Mouse (Mus musculus): ENCODE measurements at regions not wholly inside any gene's neighbourhood (a gene's known extent, or its start where the extent isn't known, plus 50 kb on each side); places are given as distances from the start of the nearest gene placed in this dataset.

DNA sequence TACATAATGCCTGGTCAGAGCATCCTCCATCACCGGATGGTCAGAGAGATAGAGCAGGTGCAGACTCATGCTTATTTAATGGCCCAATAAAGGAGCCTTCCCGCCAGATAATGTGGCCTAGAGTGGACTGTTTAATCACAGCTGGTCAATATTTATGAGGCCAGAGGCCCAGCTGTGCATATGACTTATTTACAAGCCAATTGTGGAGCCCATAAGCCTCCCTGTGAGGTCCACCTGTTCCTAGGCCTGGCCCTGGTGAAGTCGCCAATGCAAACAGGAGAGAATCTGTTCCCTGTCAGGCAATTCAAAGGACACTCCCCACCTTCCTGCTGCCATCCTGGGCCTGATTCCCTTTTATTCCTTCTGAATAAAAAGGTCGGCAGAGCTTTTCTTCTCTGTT lies 155.4 kb upstream of the Prok2 start:
- in situ Hi-C loops (cut with MboI; ENCODE audit: low sequenced_read_pairs in 2 of 2, unreplicated experiment in 2 of 2), result no loop called here

DNA sequence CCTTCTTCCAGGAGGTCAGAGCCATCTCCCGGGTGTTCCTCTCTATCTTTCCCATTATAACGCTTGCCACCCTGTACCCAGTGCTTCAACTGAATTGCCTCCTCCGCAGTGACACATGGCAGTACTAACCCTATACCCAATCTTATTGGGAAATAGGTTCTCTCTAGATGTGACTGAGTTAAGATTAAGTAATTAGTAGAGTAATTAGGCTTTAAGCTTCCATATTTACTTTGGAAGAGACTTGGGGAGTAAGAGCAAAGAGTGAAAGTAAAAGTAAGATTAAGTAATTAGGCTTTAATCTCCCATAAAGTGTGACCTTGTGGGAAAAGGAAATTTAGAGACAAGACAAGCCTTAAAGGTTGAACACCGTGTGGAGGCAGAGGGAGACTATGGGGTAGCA lies 148.7 kb upstream of the Prok2 start:
- in situ Hi-C loops (cut with MboI; ENCODE audit: low sequenced_read_pairs in 2 of 2, unreplicated experiment in 2 of 2), result no loop called here
- Histone ChIP-seq H3K27ac (ENCODE audit: insufficient read depth, low read depth, low read length, poor library complexity, severe bottlenecking) (no peak overlapping the region), H3K4me1 (ENCODE audit: control insufficient read depth in 2 of 2, insufficient read depth in 2 of 2, low read length in 2 of 2, poor library complexity in 1 of 2) (no peaks in the 10 kb centered on the region), H3K36me3 (ENCODE audit: control insufficient read depth, insufficient read depth, low read length, poor library complexity, severe bottlenecking) (no peaks in the 10 kb centered on the region), H3K9me3 (ENCODE audit: control insufficient read depth, insufficient read depth, low read depth, low read length) (no peaks in the 10 kb centered on the region), H3K4me3 (ENCODE audit: insufficient read depth in 1 of 2, low read depth in 1 of 2, low read length in 2 of 2, poor library complexity in 1 of 2, severe bottlenecking in 1 of 2) (no peak overlapping the region), H3K9ac (ENCODE audit: insufficient read depth, low read depth, low read length, poor library complexity, severe bottlenecking) (no peak overlapping the region)
- TF ChIP-seq HCFC1 (IDR thresholded peaks at IDR 0.05; ENCODE audit: borderline replicate concordance, insufficient read depth, low read length) (no peak), ZC3H11A (IDR thresholded peaks at IDR 0.05; ENCODE audit: borderline replicate concordance, low read depth, low read length) (no peak), MAFK (IDR thresholded peaks at IDR 0.05; ENCODE audit: insufficient read depth, low read depth, low read length) (no peak), ZNF384 (IDR thresholded peaks at IDR 0.05; ENCODE audit: low read depth, low read length) (no peak), CHD2 (IDR thresholded peaks at IDR 0.05; ENCODE audit: low read depth, low read length) (no peak)
- DNase-seq (ENCODE audit: low read depth, low spot score), result no peak

More for the DNA sequence above, 155.4 kb upstream of the Prok2 start:
- H3K4me3 ChIP-seq (ENCODE audit: insufficient read depth in 1 of 2, low read depth in 1 of 2, low read length in 2 of 2, poor library complexity in 1 of 2, severe bottlenecking in 1 of 2), result no peak overlapping the region
- no peak overlapping the region for H3K27ac ChIP-seq (ENCODE audit: insufficient read depth, low read depth, low read length, poor library complexity, severe bottlenecking)
- H3K36me3 ChIP-seq (ENCODE audit: control insufficient read depth, insufficient read depth, low read length, poor library complexity, severe bottlenecking), result no peaks in the 10 kb centered on the region
- TF ChIP-seq ZNF384 (IDR thresholded peaks at IDR 0.05; ENCODE audit: low read depth, low read length), result no peak
- no peak for TF ChIP-seq HCFC1 (IDR thresholded peaks at IDR 0.05; ENCODE audit: borderline replicate concordance, insufficient read depth, low read length)
- no peak for TF ChIP-seq CHD2 (IDR thresholded peaks at IDR 0.05; ENCODE audit: low read depth, low read length)
- no peak for TF ChIP-seq ZC3H11A (IDR thresholded peaks at IDR 0.05; ENCODE audit: borderline replicate concordance, low read depth, low read length)
- no peak for DNase-seq (ENCODE audit: low read depth, low spot score)
- no peaks in the 10 kb centered on the region for H3K9me3 ChIP-seq (ENCODE audit: control insufficient read depth, insufficient read depth, low read depth, low read length)
- H3K4me1 ChIP-seq (ENCODE audit: control insufficient read depth in 2 of 2, insufficient read depth in 2 of 2, low read length in 2 of 2, poor library complexity in 1 of 2), result no peaks in the 10 kb centered on the region
- no peak overlapping the region for H3K9ac ChIP-seq (ENCODE audit: insufficient read depth, low read depth, low read length, poor library complexity, severe bottlenecking)

DNA sequence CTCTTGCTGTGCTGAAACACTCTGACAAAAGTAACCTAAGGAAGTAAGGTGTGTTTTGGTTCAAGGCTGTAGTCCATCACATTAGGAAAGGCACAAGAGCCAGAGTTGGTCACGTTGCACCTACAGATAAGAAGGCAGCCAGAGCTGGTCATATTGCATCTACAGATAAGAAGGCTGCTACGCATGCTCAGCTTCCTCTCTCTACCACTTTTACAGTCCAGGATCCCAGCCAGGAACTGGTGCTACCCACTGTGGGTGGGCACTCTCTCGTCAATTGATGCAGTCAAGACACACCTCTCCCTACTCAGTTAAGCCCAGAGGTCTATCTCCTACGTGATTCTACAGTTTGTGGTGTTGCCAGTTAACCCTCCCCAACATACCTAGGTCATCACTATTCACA lies 147.8 kb upstream of the Prok2 start:
- no peak overlapping the region for H3K9ac ChIP-seq (ENCODE audit: insufficient read depth, low read depth, low read length, poor library complexity, severe bottlenecking)
- H3K4me1 ChIP-seq (ENCODE audit: control insufficient read depth in 2 of 2, insufficient read depth in 2 of 2, low read length in 2 of 2, poor library complexity in 1 of 2), result no peaks in the 10 kb centered on the region
- H3K9me3 ChIP-seq (ENCODE audit: control insufficient read depth, insufficient read depth, low read depth, low read length), result no peaks in the 10 kb centered on the region
- no peaks in the 10 kb centered on the region for H3K36me3 ChIP-seq (ENCODE audit: control insufficient read depth, insufficient read depth, low read length, poor library complexity, severe bottlenecking)
- H3K27ac ChIP-seq (ENCODE audit: insufficient read depth, low read depth, low read length, poor library complexity, severe bottlenecking), result no peak overlapping the region
- H3K4me3 ChIP-seq (ENCODE audit: insufficient read depth in 1 of 2, low read depth in 1 of 2, low read length in 2 of 2, poor library complexity in 1 of 2, severe bottlenecking in 1 of 2), result no peak overlapping the region
- TF ChIP-seq ZC3H11A (IDR thresholded peaks at IDR 0.05; ENCODE audit: borderline replicate concordance, low read depth, low read length) (no peak), MAFK (IDR thresholded peaks at IDR 0.05; ENCODE audit: insufficient read depth, low read depth, low read length) (no peak), HCFC1 (IDR thresholded peaks at IDR 0.05; ENCODE audit: borderline replicate concordance, insufficient read depth, low read length) (no peak), ZNF384 (IDR thresholded peaks at IDR 0.05; ENCODE audit: low read depth, low read length) (no peak), CHD2 (IDR thresholded peaks at IDR 0.05; ENCODE audit: low read depth, low read length) (no peak)
- DNase-seq (ENCODE audit: low read depth, low spot score), result no peak
- in situ Hi-C loops (cut with MboI; ENCODE audit: low sequenced_read_pairs in 2 of 2, unreplicated experiment in 2 of 2), result no loop called here

- no peaks in the 10 kb centered on the region for H3K9me3 ChIP-seq (ENCODE audit: control insufficient read depth, insufficient read depth, low read depth, low read length)
- no peak for TF ChIP-seq HCFC1 (IDR thresholded peaks at IDR 0.05; ENCODE audit: borderline replicate concordance, insufficient read depth, low read length)
- TF ChIP-seq ZC3H11A (IDR thresholded peaks at IDR 0.05; ENCODE audit: borderline replicate concordance, low read depth, low read length), result no peak
- no peak for TF ChIP-seq MAFK (IDR thresholded peaks at IDR 0.05; ENCODE audit: insufficient read depth, low read depth, low read length)
- TF ChIP-seq CHD2 (IDR thresholded peaks at IDR 0.05; ENCODE audit: low read depth, low read length), result no peak
- H3K4me3 ChIP-seq (ENCODE audit: insufficient read depth in 1 of 2, low read depth in 1 of 2, low read length in 2 of 2, poor library complexity in 1 of 2, severe bottlenecking in 1 of 2), result no peak overlapping the region
- no peak overlapping the region for H3K9ac ChIP-seq (ENCODE audit: insufficient read depth, low read depth, low read length, poor library complexity, severe bottlenecking)
- no peak for DNase-seq (ENCODE audit: low read depth, low spot score)
- no peaks in the 10 kb centered on the region for H3K4me1 ChIP-seq (ENCODE audit: control insufficient read depth in 2 of 2, insufficient read depth in 2 of 2, low read length in 2 of 2, poor library complexity in 1 of 2)
- in situ Hi-C loops (cut with MboI; ENCODE audit: low sequenced_read_pairs in 2 of 2, unreplicated experiment in 2 of 2), result no loop called here
- no peaks in the 10 kb centered on the region for H3K36me3 ChIP-seq (ENCODE audit: control insufficient read depth, insufficient read depth, low read length, poor library complexity, severe bottlenecking)
- no peak overlapping the region for H3K27ac ChIP-seq (ENCODE audit: insufficient read depth, low read depth, low read length, poor library complexity, severe bottlenecking)
Measured at GRCm38 (mm10) chr6:99866061-99866460, 139.9 kb upstream of the Prok2 start.

DNA sequence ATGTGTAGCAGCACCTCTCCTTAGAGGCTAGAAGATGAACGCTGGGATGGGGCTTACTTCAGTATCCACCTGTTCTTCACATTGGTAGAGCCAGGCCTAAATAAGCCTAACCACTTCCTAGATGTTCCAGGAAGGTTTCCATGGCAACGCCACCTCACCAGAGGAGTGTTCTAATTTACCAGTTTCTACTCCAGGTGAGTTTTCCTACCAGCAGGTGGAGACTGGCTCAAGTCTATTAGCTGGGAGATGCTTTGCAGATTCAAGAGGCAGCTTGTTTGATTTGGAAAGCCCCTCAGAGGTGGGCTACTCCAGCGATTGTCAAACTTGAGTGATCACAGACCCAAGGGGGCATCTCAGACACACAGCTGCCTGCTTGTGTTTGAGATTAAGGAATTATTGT lies 138.8 kb upstream of the Prok2 start:
- peak; percentile 52 for DNase-seq (ENCODE audit: low read depth, low spot score)
- in situ Hi-C loops (cut with MboI; ENCODE audit: low sequenced_read_pairs in 2 of 2, unreplicated experiment in 2 of 2), result no loop called here
- H3K27ac ChIP-seq (ENCODE audit: insufficient read depth, low read depth, low read length, poor library complexity, severe bottlenecking), result no peak overlapping the region

More for the DNA sequence above, 138.8 kb upstream of the Prok2 start:
- Histone ChIP-seq H3K4me3 (ENCODE audit: insufficient read depth in 1 of 2, low read depth in 1 of 2, low read length in 2 of 2, poor library complexity in 1 of 2, severe bottlenecking in 1 of 2) (no peak overlapping the region), H3K9ac (ENCODE audit: insufficient read depth, low read depth, low read length, poor library complexity, severe bottlenecking) (no peak overlapping the region), H3K4me1 (ENCODE audit: control insufficient read depth in 2 of 2, insufficient read depth in 2 of 2, low read length in 2 of 2, poor library complexity in 1 of 2) (no peaks in the 10 kb centered on the region), H3K36me3 (ENCODE audit: control insufficient read depth, insufficient read depth, low read length, poor library complexity, severe bottlenecking) (no peaks in the 10 kb centered on the region), H3K9me3 (ENCODE audit: control insufficient read depth, insufficient read depth, low read depth, low read length) (no peaks in the 10 kb centered on the region)
- TF ChIP-seq ZNF384 (IDR thresholded peaks at IDR 0.05; ENCODE audit: low read depth, low read length), result no peak
- no peak for TF ChIP-seq HCFC1 (IDR thresholded peaks at IDR 0.05; ENCODE audit: borderline replicate concordance, insufficient read depth, low read length)
- TF ChIP-seq CHD2 (IDR thresholded peaks at IDR 0.05; ENCODE audit: low read depth, low read length), result no peak
- TF ChIP-seq ZC3H11A (IDR thresholded peaks at IDR 0.05; ENCODE audit: borderline replicate concordance, low read depth, low read length), result no peak; the same call in 1 of the 2 replicates
- no peak for TF ChIP-seq MAFK (IDR thresholded peaks at IDR 0.05; ENCODE audit: insufficient read depth, low read depth, low read length)
